Comparison of ENCODE assay signal across 8 mouse cellular contexts in the genomic region with DNA sequence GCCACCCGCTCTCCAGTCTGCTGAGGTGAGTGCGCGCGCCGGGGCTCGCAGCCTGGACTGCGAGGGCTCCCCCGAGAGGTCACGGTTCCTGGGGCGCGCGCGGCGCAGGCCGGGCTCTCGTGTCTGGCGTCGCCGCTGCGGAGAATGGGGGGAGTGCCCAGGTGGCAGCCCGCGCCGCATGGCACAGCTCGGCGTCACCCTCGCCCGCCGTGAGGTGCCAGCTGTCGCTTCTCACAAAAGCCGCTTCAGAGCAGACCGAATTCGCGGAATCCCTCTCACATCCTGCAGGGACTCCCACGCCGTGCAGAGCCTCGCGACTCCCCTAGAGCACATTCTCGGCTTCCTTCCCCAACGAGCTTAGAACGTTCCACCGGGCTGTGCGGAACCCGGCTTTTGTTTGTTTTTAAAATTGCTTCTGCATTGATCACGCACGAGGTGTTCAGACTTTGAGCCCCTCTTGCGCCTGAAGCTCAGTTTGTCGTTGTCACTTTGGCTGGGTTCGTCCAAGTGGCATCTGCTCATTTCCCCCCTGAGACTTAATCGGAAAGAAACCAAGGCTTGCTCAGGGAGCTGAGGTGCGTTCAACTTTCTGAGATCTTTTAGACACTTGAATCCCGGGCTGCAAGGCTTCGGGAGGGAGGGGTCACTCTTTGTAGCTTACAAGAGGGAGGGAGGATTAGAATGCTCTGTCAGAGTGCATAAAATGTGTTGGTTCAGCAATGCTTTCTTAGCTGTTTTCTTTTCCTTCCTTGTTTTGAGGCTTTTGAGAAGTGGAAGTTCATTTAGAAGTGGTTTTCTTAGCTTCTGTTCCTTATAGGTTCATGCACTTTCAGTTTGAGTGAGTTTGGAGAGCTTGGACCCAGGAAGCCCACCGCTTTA. TPM values are rescaled to one million over a fixed set of nuclear protein-coding genes. Genes with fewer than 3 reads are reported as not detected.
A peak's percentile ranks its signal among the peaks of the same experiment; 100 is the strongest.
DNase-seq lines count a peak whose midpoint lies in the region; ATAC-seq and TF ChIP-seq lines count a peak whose summit lies in the region.

A gene (minus strand): TSS at position 223 of the 879 bp plus-strand sequence.

- H3K27me3 ChIP-seq in testis, adult 2 months (ENCODE audit: control insufficient read depth, insufficient read depth, low read length), result no peaks in the 10 kb centered on the region
- H3K27me3 ChIP-seq in hindbrain, embryonic 14.5 days (ENCODE audit: control insufficient read depth, insufficient read depth, low read length), result no peaks in the 10 kb centered on the region
- no peaks in the 10 kb centered on the region for H3K27me3 ChIP-seq in midbrain, embryonic 11.5 days (ENCODE audit: control insufficient read depth, insufficient read depth, low read length)
- no peaks in the 10 kb centered on the region for H3K27me3 ChIP-seq in stomach, postnatal 0 days (ENCODE audit: control insufficient read depth, insufficient read depth, low read length)

- no peak for TF ChIP-seq POLR2A in testis, adult 2 months (IDR thresholded peaks at IDR 0.05; ENCODE audit: control insufficient read depth, low read depth, low read length)

- peaks cover 16% of the 10 kb centered on the region for H3K4me1 ChIP-seq in testis, adult 2 months (ENCODE audit: control insufficient read depth, insufficient read depth, low read length)
- peaks cover 28% of the 10 kb centered on the region for H3K4me1 ChIP-seq in hindbrain, embryonic 14.5 days (replicated peaks; ENCODE audit: control insufficient read depth, insufficient read depth, low read length)
- H3K4me1 ChIP-seq in midbrain, embryonic 11.5 days (ENCODE audit: control insufficient read depth, insufficient read depth, low read length), result peaks cover 14% of the 10 kb centered on the region
- no peaks in the 10 kb centered on the region; the same call in 1 of the 2 replicates for H3K4me1 ChIP-seq in stomach, postnatal 0 days (replicated peaks; ENCODE audit: control insufficient read depth, insufficient read depth)

- TF ChIP-seq EP300 in stomach, postnatal 0 days (optimal IDR thresholded peaks at IDR 0.05), result no peak

- peak within 1 kb of the TSS; percentile 85 for H3K27ac ChIP-seq in testis, adult 2 months (ENCODE audit: control insufficient read depth, insufficient read depth, low read depth, low read length)
- peak within 1 kb of the TSS; percentile 92 for H3K27ac ChIP-seq in hindbrain, embryonic 14.5 days
- H3K27ac ChIP-seq in midbrain, embryonic 11.5 days (ENCODE audit: low read depth, low read length), result peak within 1 kb of the TSS; percentile 51; the same call in 1 of the 2 replicates
- H3K27ac ChIP-seq in stomach, postnatal 0 days (replicated peaks), result peak within 1 kb of the TSS; percentile 95

- intact Hi-C loops in left cerebral cortex, postnatal 25 days (cut with DNase I), result loop anchor here (2.0 to 10.0 kb wide), 4 partner anchors 51 to 167 kb away; no protein-coding TSS in a partner anchor

- H3K4me2 ChIP-seq in hindbrain, embryonic 14.5 days (replicated peaks), result peak within 1 kb of the TSS; percentile 92
- H3K4me2 ChIP-seq in midbrain, embryonic 11.5 days, result peak within 1 kb of the TSS; percentile 75
- peak within 1 kb of the TSS; percentile 89 for H3K4me2 ChIP-seq in stomach, postnatal 0 days (replicated peaks; ENCODE audit: low read depth)

- H3K9ac ChIP-seq in hindbrain, embryonic 14.5 days, result peak within 1 kb of the TSS; percentile 89
- H3K9ac ChIP-seq in midbrain, embryonic 11.5 days (ENCODE audit: low read length), result peak within 1 kb of the TSS; percentile 83
- H3K9ac ChIP-seq in stomach, postnatal 0 days (ENCODE audit: low read length), result peak within 1 kb of the TSS; percentile 88

- DNase-seq in testis, postnatal 14 days (ENCODE audit: low spot score), result no peak
- DNase-seq in cerebellum, postnatal 14 days, result peak; percentile 83
- DNase-seq in gastrocnemius, adult 18-20 months (ENCODE audit: low spot score), result no peak
- no peak for DNase-seq in hindbrain, embryonic 14.5 days (ENCODE audit: low spot score)
- peak; percentile 79 to 90 for DNase-seq in left cerebral cortex, postnatal 25 days (ENCODE audit: low spot score in 2 of 2)
- peak; percentile 92 for DNase-seq in midbrain, embryonic 11.5 days (ENCODE audit: low spot score, missing footprints)
- DNase-seq in stomach, postnatal 0 days (ENCODE audit: low spot score), result no peak

- WGBS in hindbrain, embryonic 14.5 days, result 2% methylated on average over 47 of the region's 53 CpGs
- 2% methylated on average over 52 of the region's 53 CpGs for WGBS in midbrain, embryonic 11.5 days
- WGBS in stomach, postnatal 0 days, result 1% methylated on average over 49 of the region's 53 CpGs

- peak; percentile 39 for ATAC-seq in hindbrain, embryonic 14.5 days (ENCODE audit: low FRiP score)
- peak; percentile 69 for ATAC-seq in midbrain, embryonic 11.5 days (ENCODE audit: low FRiP score)
- peak; percentile 49 for ATAC-seq in stomach, postnatal 0 days (ENCODE audit: low FRiP score, low TSS enrichment)

- peaks cover 1% of the 10 kb centered on the region for H3K36me3 ChIP-seq in testis, adult 2 months (ENCODE audit: control insufficient read depth, insufficient read depth, low read length)
- H3K36me3 ChIP-seq in hindbrain, embryonic 14.5 days (replicated peaks; ENCODE audit: control insufficient read depth, insufficient read depth), result peaks cover 12% of the 10 kb centered on the region; the same call in 1 of the 2 replicates
- no peaks in the 10 kb centered on the region for H3K36me3 ChIP-seq in midbrain, embryonic 11.5 days (ENCODE audit: control insufficient read depth, insufficient read depth, low read length)
- H3K36me3 ChIP-seq in stomach, postnatal 0 days (ENCODE audit: control insufficient read depth, insufficient read depth, low read length), result no peaks in the 10 kb centered on the region; the same call in 1 of the 2 replicates

- H3K4me3 ChIP-seq in testis, adult 2 months (ENCODE audit: control insufficient read depth, low read depth, low read length), result peak within 1 kb of the TSS; percentile 94
- peak within 1 kb of the TSS; percentile 91 for H3K4me3 ChIP-seq in hindbrain, embryonic 14.5 days (replicated peaks; ENCODE audit: low read length)
- peak within 1 kb of the TSS; percentile 81 for H3K4me3 ChIP-seq in midbrain, embryonic 11.5 days (ENCODE audit: low read depth, low read length)
- peak within 1 kb of the TSS; percentile 68 for H3K4me3 ChIP-seq in stomach, postnatal 0 days (ENCODE audit: low read depth, low read length)

- TF ChIP-seq CTCF in testis, adult 2 months (IDR thresholded peaks at IDR 0.05; ENCODE audit: control insufficient read depth, insufficient read depth, insufficient replicate concordance, low read depth, low read length), result no peak
- peak; percentile 1; the same call in 1 of the 2 replicates for TF ChIP-seq CTCF in stomach, postnatal 0 days (IDR thresholded peaks at IDR 0.05; ENCODE audit: low read depth)

- H3K9me3 ChIP-seq in hindbrain, embryonic 14.5 days (ENCODE audit: control insufficient read depth, low read length), result no peaks in the 10 kb centered on the region
- no peaks in the 10 kb centered on the region for H3K9me3 ChIP-seq in midbrain, embryonic 11.5 days (ENCODE audit: control insufficient read depth, low read length)
- no peaks in the 10 kb centered on the region for H3K9me3 ChIP-seq in stomach, postnatal 0 days (ENCODE audit: control insufficient read depth, low read length)

RNA-seq across cellular contexts. Expression of the gene that starts here (rescaled TPM):
- polyA plus RNA-seq in testis, adult 2 months (2012; rRNA removed), result 30.4 and 32.6 TPM in 2 replicates
- 10 to 100 TPM; 16.8 to 17.4 TPM for total RNA-seq in gastrocnemius, adult 18-20 months (2021)
- polyA plus RNA-seq in hindbrain, embryonic 14.5 days (2014; fragmentation: Nextera tagmentation; extraction: Ambion mirVana), result 47.4 and 51.8 TPM in 2 replicates
- 10 to 100 TPM; 46.9 to 48.3 TPM for total RNA-seq in left cerebral cortex, postnatal 25 days (2021)
- 95.0 and 103 TPM in 2 replicates for polyA plus RNA-seq in midbrain, embryonic 11.5 days (2014; fragmentation: Nextera tagmentation; extraction: Ambion mirVana)
- polyA plus RNA-seq in stomach, postnatal 0 days (2015; fragmentation: Nextera tagmentation; extraction: Ambion mirVana), result 33.4 and 34.0 TPM in 2 replicates

Comparison
In these comparisons a context has a peak if more than half of its experiments do, and no peak if none do; other contexts are left out.
1. DNase-seq: peak in cerebellum, postnatal 14 days (2 of 2), left cerebral cortex, postnatal 25 days (2 of 2) and midbrain, embryonic 11.5 days (single experiment); none in testis, postnatal 14 days (single experiment), gastrocnemius, adult 18-20 months (single experiment), hindbrain, embryonic 14.5 days (single experiment) and stomach, postnatal 0 days (single experiment).
2. Peak in every context shown above with its lines, with median percentiles within 50 percentile points of each other: H3K27ac ChIP-seq, H3K4me3 ChIP-seq, ATAC-seq, H3K4me2 ChIP-seq and H3K9ac ChIP-seq.